Mouse (Mus musculus) heart, embryonic 10.5 days (tissue): ENCODE results near the gene Ccdc126. TPM values are rescaled to one million over a fixed set of nuclear protein-coding genes. Genes with fewer than 3 reads are reported as not detected.

ENCODE experiments used
- DNase-seq: peaks from one replicate; pipeline ENCODE4 v3.0.0-alpha.2; 2017; ENCODE audit warnings: low spot score
- H3K27ac ChIP-seq: fragments of 300-500 bp; sonication (generic); 2 replicates; pipeline ENCODE4 v1.5.1; 2016; ENCODE audit warnings: mild to moderate bottlenecking
- H3K27me3 ChIP-seq: fragments of 300-500 bp; sonication (generic); 2 replicates; pipeline ENCODE4 v1.6.1; 2016; ENCODE audit warnings: mild to moderate bottlenecking; ENCODE audit not compliant: poor library complexity, insufficient read depth, severe bottlenecking
- H3K36me3 ChIP-seq: fragments of 300-500 bp; sonication (generic); 2 replicates; pipeline ENCODE4 v1.6.1; 2016; ENCODE audit warnings: mild to moderate bottlenecking, moderate library complexity
- H3K4me1 ChIP-seq: fragments of 300-500 bp; sonication (generic); 2 replicates; pipeline ENCODE4 v1.6.1; 2016; ENCODE audit warnings: mild to moderate bottlenecking
- H3K4me3 ChIP-seq: fragments of 300-500 bp; sonication (generic); 2 replicates; pipeline ENCODE4 v1.5.1; 2016; ENCODE audit warnings: mild to moderate bottlenecking, moderate library complexity
- H3K9me3 ChIP-seq: fragments of 300-500 bp; sonication (generic); 2 replicates; pipeline ENCODE4 v1.6.1; 2016; ENCODE audit warnings: mild to moderate bottlenecking, moderate library complexity
- WGBS: fragments of 180-500 bp; shearing (Covaris S2); methylation state at CpG from one replicate; pipeline ENCODE4 v1.1.7; 2016; 5-methylcytosine and 5-hydroxymethylcytosine counted together
- polyA plus RNA-seq: library from polyadenylated mRNA; unstranded; fragments of >200 nt; fragmentation: Nextera tagmentation; extraction: Ambion mirVana; gene quantifications from 2 replicates; pipeline ENCODE4 v1.2.1, GENCODE M21; 2016

The Ccdc126 gene
- polyA plus RNA-seq, 1 experiment from 2014 or later, result 7.4 TPM

GRCm38 (mm10) chr6:49322056-49322455 is 3.0 kb downstream of the Ccdc126 start:
- no peak overlapping the region for H3K4me3 ChIP-seq
- H3K27me3 ChIP-seq, result no peaks in the 10 kb centered on the region
- DNase-seq, result peak; percentile 24
- H3K36me3 ChIP-seq, result no peaks in the 10 kb centered on the region
- no peak overlapping the region for H3K27ac ChIP-seq
- no peaks in the 10 kb centered on the region for H3K9me3 ChIP-seq
- H3K4me1 ChIP-seq, result peaks cover 9% of the 10 kb centered on the region

- no peaks in the 10 kb centered on the region for H3K9me3 ChIP-seq
- peaks cover 9% of the 10 kb centered on the region for H3K4me1 ChIP-seq
- peak; percentile 42 for DNase-seq
These were observed 3.9 kb downstream of the Ccdc126 start for GRCm38 (mm10) chr6:49322986-49323385.

GRCm38 (mm10) chr6:49324528-49324927 is 5.5 kb downstream of the Ccdc126 start:
- Histone ChIP-seq H3K36me3 (no peaks in the 10 kb centered on the region), H3K4me1 (peaks cover 5% of the 10 kb centered on the region; the same call in 1 of the 2 replicates), H3K27ac (no peak overlapping the region), H3K9me3 (no peaks in the 10 kb centered on the region), H3K27me3 (no peaks in the 10 kb centered on the region), H3K4me3 (no peak overlapping the region)
- peak; percentile 74 for DNase-seq
- 74% methylated on average over 2 of the region's 2 CpGs for WGBS

More at GRCm38 (mm10) chr6:49322986-49323385, 3.9 kb downstream of the Ccdc126 start:
- H3K27me3 ChIP-seq, result no peaks in the 10 kb centered on the region
- 68% methylated on average over 2 of the region's 2 CpGs for WGBS
- H3K4me3 ChIP-seq, result no peak overlapping the region
- no peaks in the 10 kb centered on the region for H3K36me3 ChIP-seq
- H3K27ac ChIP-seq, result no peak overlapping the region

GRCm38 (mm10) chr6:49325294-49325693 is 6.2 kb downstream of the Ccdc126 start:
- no peak overlapping the region for H3K4me3 ChIP-seq
- DNase-seq, result no peak
- 78% methylated on average over 1 of the region's 1 CpGs for WGBS
- H3K27me3 ChIP-seq, result no peaks in the 10 kb centered on the region
- H3K27ac ChIP-seq, result no peak overlapping the region
- H3K4me1 ChIP-seq, result 0 out of 2 replicates have a peak, but pooled peaks cover 1% of the 10 kb centered on the region
- no peaks in the 10 kb centered on the region for H3K36me3 ChIP-seq
- H3K9me3 ChIP-seq, result no peaks in the 10 kb centered on the region

- no peak overlapping the region for H3K27ac ChIP-seq
- peak; percentile 35 for DNase-seq
- H3K36me3 ChIP-seq, result no peaks in the 10 kb centered on the region
- H3K27me3 ChIP-seq, result no peaks in the 10 kb centered on the region
- no peaks in the 10 kb centered on the region for H3K9me3 ChIP-seq
- peaks cover 9% of the 10 kb centered on the region for H3K4me1 ChIP-seq
- H3K4me3 ChIP-seq, result no peak overlapping the region
- WGBS, result 84% methylated on average over 3 of the region's 3 CpGs
These were observed 7.8 kb downstream of the Ccdc126 start for GRCm38 (mm10) chr6:49326846-49327245.

GRCm38 (mm10) chr6:49331369-49332059 is 12.4 kb downstream of the Ccdc126 start:
- Histone ChIP-seq H3K9me3 (no peaks in the 10 kb centered on the region), H3K36me3 (no peaks in the 10 kb centered on the region), H3K4me3 (no peak overlapping the region), H3K27ac (0 out of 2 replicates have a peak overlapping the region, but pooled peaks have one; percentile 29), H3K4me1 (peaks cover 12% of the 10 kb centered on the region), H3K27me3 (no peaks in the 10 kb centered on the region)
- 54% methylated on average over 5 of the region's 5 CpGs for WGBS
- DNase-seq, result no peak

- Histone ChIP-seq H3K9me3 (no peaks in the 10 kb centered on the region), H3K27ac (no peak overlapping the region), H3K4me3 (no peak overlapping the region), H3K36me3 (no peaks in the 10 kb centered on the region), H3K4me1 (peaks cover 12% of the 10 kb centered on the region), H3K27me3 (no peaks in the 10 kb centered on the region)
- no peak for DNase-seq
- WGBS, result 63% methylated on average over 13 of the region's 13 CpGs
These were observed 12.9 kb downstream of the Ccdc126 start for GRCm38 (mm10) chr6:49332060-49332370.

GRCm38 (mm10) chr6:49338566-49338965 is 19.5 kb downstream of the Ccdc126 start:
- no peaks in the 10 kb centered on the region for H3K36me3 ChIP-seq
- H3K27ac ChIP-seq, result no peak overlapping the region
- H3K4me3 ChIP-seq, result no peak overlapping the region
- H3K9me3 ChIP-seq, result no peaks in the 10 kb centered on the region
- no peaks in the 10 kb centered on the region for H3K4me1 ChIP-seq
- WGBS, result 25% methylated on average over 9 of the region's 9 CpGs
- no peaks in the 10 kb centered on the region for H3K27me3 ChIP-seq
- no peak for DNase-seq

- H3K4me1 ChIP-seq, result no peaks in the 10 kb centered on the region
- no peak overlapping the region for H3K4me3 ChIP-seq
- no peaks in the 10 kb centered on the region for H3K27me3 ChIP-seq
- DNase-seq, result no peak
- no peaks in the 10 kb centered on the region for H3K9me3 ChIP-seq
- no peak overlapping the region for H3K27ac ChIP-seq
- 38% methylated on average over 6 of the region's 6 CpGs for WGBS
- H3K36me3 ChIP-seq, result no peaks in the 10 kb centered on the region
These were observed 20.1 kb downstream of the Ccdc126 start for GRCm38 (mm10) chr6:49339145-49339544.

GRCm38 (mm10) chr6:49343737-49344469 is 24.8 kb downstream of the Ccdc126 start:
- Histone ChIP-seq H3K27me3 (no peaks in the 10 kb centered on the region), H3K9me3 (no peaks in the 10 kb centered on the region), H3K36me3 (no peaks in the 10 kb centered on the region), H3K27ac (no peak overlapping the region), H3K4me1 (no peaks in the 10 kb centered on the region), H3K4me3 (no peak overlapping the region)
- 71% methylated on average over 14 of the region's 14 CpGs for WGBS
- DNase-seq, result no peak

- 92% methylated on average over 7 of the region's 7 CpGs for WGBS
- Histone ChIP-seq H3K9me3 (no peaks in the 10 kb centered on the region), H3K27ac (no peak overlapping the region), H3K4me1 (no peaks in the 10 kb centered on the region), H3K36me3 (no peaks in the 10 kb centered on the region), H3K4me3 (no peak overlapping the region), H3K27me3 (no peaks in the 10 kb centered on the region)
- DNase-seq, result no peak
These were observed 30.8 kb downstream of the Ccdc126 start for GRCm38 (mm10) chr6:49349826-49350225.

GRCm38 (mm10) chr6:49354613-49355012 is 35.5 kb downstream of the Ccdc126 start:
- Histone ChIP-seq H3K27me3 (no peaks in the 10 kb centered on the region), H3K4me1 (no peaks in the 10 kb centered on the region), H3K27ac (no peak overlapping the region), H3K9me3 (no peaks in the 10 kb centered on the region), H3K36me3 (no peaks in the 10 kb centered on the region), H3K4me3 (no peak overlapping the region)
- no peak for DNase-seq
- WGBS, result 50% methylated on average over 3 of the region's 3 CpGs

- no peaks in the 10 kb centered on the region for H3K36me3 ChIP-seq
These were observed 36.1 kb downstream of the Ccdc126 start for GRCm38 (mm10) chr6:49355171-49355570.

More at GRCm38 (mm10) chr6:49355171-49355570, 36.1 kb downstream of the Ccdc126 start:
- H3K27ac ChIP-seq, result no peak overlapping the region
- H3K4me3 ChIP-seq, result no peak overlapping the region
- WGBS, result 64% methylated on average over 4 of the region's 4 CpGs
- DNase-seq, result no peak
- no peaks in the 10 kb centered on the region for H3K4me1 ChIP-seq
- no peaks in the 10 kb centered on the region for H3K9me3 ChIP-seq
- no peaks in the 10 kb centered on the region for H3K27me3 ChIP-seq
